Mouse (Mus musculus) mouse embryonic stem cell (cell line): ENCODE data around the gene Elmsan1.

Experiments used
- in situ Hi-C, 2 experiments: fragments of 300-500 bp; cut with MboI; formaldehyde crosslinking; loops; 1 replicate in 1 of 2; 3 replicates in 1 of 2; pipeline ENCODE4 v1.14.3; 2019 to 2020; ENCODE audit warnings: low sequenced_read_pairs in 2 of 2, low pct_unique_long_range_greater_than_20kb in 1 of 2, mixed read lengths in 1 of 2; ENCODE audit not compliant: unreplicated experiment in 1 of 2

Elmsan1 gene

DNA sequence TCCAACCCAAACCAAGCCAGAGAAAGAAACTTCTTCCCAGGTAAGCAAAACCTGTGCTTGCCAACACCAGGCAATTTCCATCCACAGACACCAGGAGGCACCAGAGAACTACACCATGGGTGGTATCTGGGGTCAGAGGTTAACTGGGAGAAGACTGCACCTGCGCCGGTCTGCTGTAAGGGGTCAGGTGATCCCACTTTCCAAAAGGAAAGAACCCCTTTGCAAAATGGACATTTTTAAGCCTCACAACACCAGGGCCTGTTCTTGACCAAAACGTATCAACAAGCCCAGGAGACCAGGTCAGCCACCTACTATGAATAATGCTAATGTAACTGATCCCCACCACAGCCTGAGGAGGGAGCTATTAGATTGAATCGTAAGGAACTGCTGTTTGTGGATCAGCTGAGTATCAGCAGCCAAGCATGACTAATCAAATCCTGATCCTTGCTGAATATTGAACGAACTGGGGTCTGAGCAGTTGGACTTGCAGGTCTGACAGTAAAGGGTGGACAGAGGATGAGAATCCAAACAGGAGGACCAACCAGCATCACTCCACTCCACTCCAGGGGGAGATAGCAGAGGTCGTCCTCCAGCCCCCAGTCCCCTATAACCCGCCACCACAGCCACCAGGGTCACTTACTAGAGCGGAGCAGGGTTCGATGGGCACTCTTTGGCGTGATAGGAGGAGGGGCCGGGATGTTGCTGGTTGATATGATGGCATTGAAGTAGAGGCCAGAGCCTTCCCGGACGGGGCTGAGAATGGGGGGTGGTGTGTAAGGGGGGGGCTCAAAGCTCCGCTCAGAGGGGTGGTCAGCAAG lies 56.9 kb downstream of the Elmsan1 start:
- in situ Hi-C loops, result loop anchor here (10.0 kb wide), 2 partner anchors 63 to 93 kb away; no protein-coding TSS in a partner anchor

- in situ Hi-C loops, result loop anchor here (10.0 kb wide), 2 partner anchors 64 to 94 kb away; no protein-coding TSS in a partner anchor
Observed at GRCm38 (mm10) chr12:84161116-84161515, 57.6 kb downstream of the Elmsan1 start.

GRCm38 (mm10) chr12:84160491-84160890 lies 58.2 kb downstream of the Elmsan1 start:
- in situ Hi-C loops, result loop anchor here (10.0 kb wide), 2 partner anchors 64 to 94 kb away; no protein-coding TSS in a partner anchor

DNA sequence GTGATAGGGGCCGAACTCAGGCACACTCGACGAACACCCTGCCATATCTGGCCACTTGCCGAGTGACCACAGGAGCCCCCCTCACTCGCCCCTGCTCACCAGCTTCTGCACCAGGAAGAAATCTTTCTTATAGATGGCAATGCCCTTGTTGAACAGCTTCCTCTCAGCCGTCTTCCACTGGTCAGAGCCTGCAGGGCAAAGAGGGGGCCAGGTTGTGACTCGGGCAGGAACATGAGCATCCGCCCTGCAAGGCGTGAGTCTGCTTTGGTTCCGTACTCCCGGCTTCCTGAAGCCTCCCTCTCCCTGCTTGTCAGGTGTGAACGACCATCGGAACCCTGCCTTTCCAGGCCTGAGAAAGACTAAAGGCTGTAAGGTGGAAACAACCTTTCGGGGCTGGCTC lies 60.5 kb downstream of the Elmsan1 start:
- in situ Hi-C loops, result loop anchor here in 1 of 2 experiments (10.0 kb wide), 1 partner anchor 117 kb away; no protein-coding TSS in a partner anchor

DNA sequence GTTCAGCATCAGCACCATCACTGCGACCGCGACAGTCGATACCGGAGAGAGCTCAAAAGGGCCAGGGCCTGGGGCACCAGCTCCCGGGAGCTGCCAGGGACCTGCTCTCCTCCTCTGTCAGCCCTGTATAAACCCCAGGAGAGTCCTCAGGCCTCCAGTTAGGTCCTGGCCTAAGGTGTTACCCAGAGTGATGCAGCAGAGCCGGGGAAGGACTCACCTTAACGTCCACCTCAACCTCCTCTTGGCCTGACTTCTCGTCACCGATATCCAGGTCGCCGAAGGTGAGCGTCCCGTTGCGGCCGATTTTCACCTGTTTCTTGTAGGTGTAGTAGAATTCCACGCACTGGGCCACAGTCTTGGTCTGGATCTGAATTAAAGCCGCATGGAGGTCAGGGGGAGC lies 62.5 kb downstream of the Elmsan1 start:
- in situ Hi-C loops, result loop anchor here in 1 of 2 experiments (10.0 kb wide), 1 partner anchor 119 kb away; no protein-coding TSS in a partner anchor

DNA sequence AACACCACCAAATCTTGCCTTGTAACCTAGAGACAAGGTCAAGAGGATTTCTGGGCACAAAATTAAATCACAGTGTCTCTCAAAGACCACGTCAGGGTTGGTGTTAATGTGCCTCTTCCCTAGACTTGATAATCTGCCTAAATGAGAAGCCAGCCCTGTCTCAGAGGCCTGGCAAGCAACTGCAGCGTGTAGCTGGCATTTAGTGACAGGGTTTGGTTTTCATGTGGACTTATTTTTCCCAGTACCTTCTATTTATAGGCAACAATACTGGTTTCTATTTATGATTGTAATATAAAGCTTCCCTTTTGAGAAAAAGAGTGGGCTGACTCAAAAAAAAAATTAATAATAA lies 63.2 kb downstream of the Elmsan1 start:
- in situ Hi-C loops, result loop anchor here in 1 of 2 experiments (10.0 kb wide), 1 partner anchor 119 kb away; no protein-coding TSS in a partner anchor

GRCm38 (mm10) chr12:84154786-84155522 lies 63.7 kb downstream of the Elmsan1 start:
- in situ Hi-C loops, result loop anchor here in 1 of 2 experiments (10.0 kb wide), 1 partner anchor 120 kb away; no protein-coding TSS in a partner anchor

DNA sequence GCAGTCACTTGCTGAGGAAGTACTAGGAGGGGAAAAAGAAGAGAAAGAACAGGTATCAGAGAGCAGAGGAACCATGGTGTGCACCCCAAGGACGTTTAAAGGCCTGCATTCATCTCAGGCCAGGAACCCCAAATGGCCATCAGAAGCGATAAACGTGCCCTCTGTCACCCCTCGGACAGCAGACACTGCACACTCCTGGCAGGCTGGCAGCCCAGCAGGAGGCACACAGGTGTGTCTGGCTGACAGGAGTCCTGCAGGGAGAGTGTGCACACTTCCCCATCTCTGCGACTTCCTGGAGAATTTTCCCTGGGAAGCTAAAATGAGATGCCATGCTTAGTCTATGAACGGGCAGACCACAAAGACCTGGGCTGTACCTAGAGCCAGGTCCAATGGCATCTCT lies 65.3 kb downstream of the Elmsan1 start:
- in situ Hi-C loops, result loop anchor here in 1 of 2 experiments (10.0 kb wide), 1 partner anchor 121 kb away; no protein-coding TSS in a partner anchor

GRCm38 (mm10) chr12:84152352-84153190 lies 66.1 kb downstream of the Elmsan1 start:
- in situ Hi-C loops, result loop anchor here in 1 of 2 experiments (10.0 kb wide), 1 partner anchor 122 kb away; no protein-coding TSS in a partner anchor

DNA sequence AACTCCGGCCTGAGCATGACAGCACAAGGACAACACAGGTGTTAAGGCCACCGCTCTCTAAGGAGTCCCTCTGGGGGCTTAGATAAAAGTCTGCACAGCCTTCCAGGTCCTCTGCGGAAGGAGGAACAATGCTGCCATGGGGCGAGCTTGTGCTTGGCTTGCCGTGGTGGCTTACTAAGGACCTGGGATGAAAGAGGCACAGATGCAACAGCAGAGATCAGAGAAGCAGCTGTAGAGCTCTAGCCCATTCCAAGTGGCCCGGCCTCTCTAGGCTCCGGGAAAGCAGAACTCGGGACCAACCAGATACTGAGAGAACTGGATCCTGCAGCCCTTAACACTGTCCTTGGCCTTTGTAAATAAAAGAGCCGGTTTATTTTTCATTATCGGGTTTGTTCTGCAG lies 66.8 kb downstream of the Elmsan1 start:
- in situ Hi-C loops, result loop anchor here in 1 of 2 experiments (10.0 kb wide), 1 partner anchor 123 kb away; no protein-coding TSS in a partner anchor

- in situ Hi-C loops, result loop anchor here in 1 of 2 experiments (10.0 kb wide), 1 partner anchor 124 kb away; no protein-coding TSS in a partner anchor
Observed at GRCm38 (mm10) chr12:84150976-84151375, 67.7 kb downstream of the Elmsan1 start.

GRCm38 (mm10) chr12:84149971-84150370 lies 68.7 kb downstream of the Elmsan1 start:
- in situ Hi-C loops, result loop anchor here in 1 of 2 experiments (10.0 kb wide), 1 partner anchor 125 kb away; no protein-coding TSS in a partner anchor

DNA sequence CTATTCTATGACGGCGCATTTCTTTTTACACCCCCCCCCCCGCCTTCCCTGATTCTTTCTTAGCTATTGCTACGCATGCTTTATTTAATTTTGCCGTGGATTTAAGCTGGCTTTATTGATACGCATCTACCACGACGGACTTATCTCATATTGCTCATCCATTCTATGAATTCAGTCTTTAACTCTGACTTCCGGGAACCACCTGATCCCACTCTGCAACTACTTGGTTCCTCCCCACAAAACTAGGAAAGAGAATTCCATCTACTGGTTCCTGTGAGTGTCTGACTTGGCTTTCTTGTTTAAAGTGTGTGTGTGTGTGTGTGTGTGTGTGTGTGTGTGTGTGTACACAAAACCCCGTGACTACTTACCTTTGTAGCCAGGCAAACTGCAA lies 70.1 kb downstream of the Elmsan1 start:
- in situ Hi-C loops, result no loop called here

DNA sequence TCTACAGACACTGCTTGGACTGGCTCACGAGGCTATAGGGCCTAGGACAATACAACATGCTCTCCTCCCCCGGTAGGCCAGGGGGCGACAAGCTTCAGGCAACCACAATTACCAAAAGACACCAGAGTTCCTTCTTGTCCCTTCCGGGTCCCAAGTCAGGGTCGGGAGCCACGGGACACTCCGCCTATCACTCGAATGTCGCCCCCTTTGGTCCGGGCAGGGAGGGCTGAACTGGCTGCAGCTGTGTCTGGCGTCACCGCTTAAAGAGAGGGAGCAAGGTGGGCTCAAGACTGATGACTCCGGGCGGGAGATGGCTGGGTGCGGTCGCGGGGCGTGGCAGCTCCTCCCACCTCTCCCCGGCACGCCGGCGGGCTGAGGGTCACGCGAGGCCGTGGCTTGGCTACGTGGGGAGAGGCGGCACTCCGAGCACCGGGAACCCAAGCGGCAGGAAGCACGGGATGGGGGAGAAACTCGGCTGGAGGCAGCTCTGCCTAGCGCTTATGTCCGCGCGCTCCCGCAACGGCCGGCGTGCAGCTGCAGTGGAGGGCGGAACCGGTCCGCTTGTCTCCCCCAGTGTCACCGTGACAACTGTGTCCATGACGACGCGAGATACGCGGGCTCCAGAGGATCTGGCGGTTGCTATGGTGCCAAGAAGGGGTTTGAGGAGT lies 70.6 kb downstream of the Elmsan1 start, which contains the start of gene Pnma1:
Gene Pnma1, minus strand, starts transcription at position 536 of the 668 bp plus-strand sequence.
- in situ Hi-C loops, result no loop called here

DNA sequence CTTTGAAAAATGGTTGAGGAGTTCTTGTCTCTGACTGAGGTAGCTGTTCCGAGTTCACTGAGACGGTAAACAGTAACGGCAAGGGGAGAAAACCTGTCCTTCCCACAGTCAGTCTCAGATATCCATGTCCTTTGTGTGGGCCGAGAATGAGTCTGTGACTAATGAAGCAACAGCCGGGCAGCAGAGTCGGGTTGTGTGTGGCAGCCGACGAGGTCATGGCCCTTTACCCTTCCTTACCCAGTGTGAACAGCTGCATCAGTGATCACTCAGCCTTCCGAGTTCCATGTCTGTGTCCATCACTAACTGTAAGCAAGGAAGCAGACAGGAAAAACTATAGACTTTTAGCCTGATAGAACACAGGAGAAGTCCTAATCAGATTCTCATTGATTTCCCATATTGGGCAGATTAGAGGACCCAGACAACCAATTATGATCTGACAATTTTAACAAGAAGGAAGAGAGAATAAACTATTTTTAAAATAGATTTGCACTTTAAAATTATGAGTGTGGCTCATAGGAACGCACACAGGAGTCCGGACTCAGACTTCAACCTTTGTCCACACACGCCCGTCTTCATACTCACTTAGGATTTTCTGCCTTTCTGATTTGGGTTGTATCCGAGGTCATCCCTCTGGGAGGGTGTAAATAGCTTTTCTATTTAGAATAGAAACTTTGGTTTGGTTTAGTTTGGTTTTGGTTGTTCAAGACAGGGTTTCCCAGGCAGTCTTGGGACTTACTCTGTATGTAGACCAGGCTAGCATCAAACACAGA lies 76.2 kb downstream of the Elmsan1 start:
- in situ Hi-C loops, result no loop called here

DNA sequence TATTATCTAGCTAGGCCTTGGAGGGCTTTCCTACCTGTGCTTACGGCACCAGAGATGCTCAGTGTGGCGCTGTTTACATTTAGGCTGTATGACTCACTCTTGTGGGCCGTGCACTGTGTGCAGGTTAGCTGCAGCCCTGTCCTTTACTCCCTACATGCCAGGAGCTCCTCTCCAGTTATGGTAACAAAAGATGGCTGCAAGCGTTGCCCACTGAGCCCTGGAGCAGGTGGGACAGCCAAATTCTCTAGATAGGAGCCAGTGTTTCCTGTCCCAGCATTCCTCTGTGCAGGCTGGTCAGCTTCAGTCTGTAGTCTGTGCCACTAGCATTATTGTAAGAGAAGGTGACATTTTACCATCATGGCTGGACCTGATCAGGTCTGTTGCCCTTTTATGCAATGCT lies 77.4 kb downstream of the Elmsan1 start:
- in situ Hi-C loops, result no loop called here

DNA sequence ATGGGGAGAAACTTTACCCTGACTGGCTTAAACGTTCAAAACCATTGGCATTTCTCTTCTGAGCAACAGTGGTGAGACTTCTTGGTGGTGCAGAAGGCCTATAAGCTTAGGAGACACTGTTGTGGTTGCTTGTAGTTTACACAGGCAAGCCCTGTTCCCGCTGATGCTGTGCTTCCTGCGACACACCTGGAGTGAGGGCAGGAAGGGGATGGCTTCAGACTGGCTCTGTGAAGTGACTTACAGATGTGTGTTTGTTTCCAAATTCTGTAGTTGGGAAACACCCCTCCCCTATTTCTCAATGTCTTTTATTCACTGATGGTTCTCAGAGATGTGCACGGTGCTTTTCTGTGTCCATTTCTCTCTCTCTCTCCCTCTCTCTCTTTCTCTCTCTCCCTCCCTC lies 78.5 kb downstream of the Elmsan1 start:
- in situ Hi-C loops, result no loop called here
